Mouse (Mus musculus) gastrocnemius, adult 2 months (tissue): Measurements from ENCODE around the gene Nek6. TPM values are rescaled to one million over a fixed set of nuclear protein-coding genes. Genes with fewer than 3 reads are reported as not detected.
A peak's percentile ranks its signal among the peaks of the same experiment; 100 is the strongest.

Source experiments
- DNase-seq: peaks from one replicate; pipeline ENCODE4 v3.0.0; 2022
- H3K27ac ChIP-seq: fragments of 200-600 bp; 2 replicates; pipeline ENCODE4 v1.8.1; 2022; ENCODE audit warnings: mild to moderate bottlenecking
- H3K4me3 ChIP-seq: fragments of 200-600 bp; 2 replicates; pipeline ENCODE4 v1.8.1; 2022; ENCODE audit warnings: mild to moderate bottlenecking, moderate library complexity
- CTCF ChIP-seq: fragments of 200-600 bp; IDR thresholded peaks from 2 replicates; pipeline ENCODE4 v1.8.1; 2022; ENCODE audit warnings: antibody characterized with exemption, mild to moderate bottlenecking, moderate library complexity
- intact Hi-C: fragments of 180-260 bp; cut with DNase I; formaldehyde crosslinking; loops from one replicate; pipeline ENCODE4 v1.15.1; 2025
- total RNA-seq, 2 experiments: library from RNA; stranded (reverse); gene quantifications; 2 replicates each; pipeline ENCODE4 v1.2.3; 2021

Gene Nek6
- total RNA-seq, 2 experiments from 2014 or later, result 4.9 to 10.7 TPM

- Histone ChIP-seq H3K27ac (peak overlapping the region; percentile 51), H3K4me3 (no peak overlapping the region)
- intact Hi-C loops, result no loop called here
- TF ChIP-seq CTCF, result no peak
- DNase-seq, result no peak
Measured at GRCm38 (mm10) chr2:38484556-38484955, 26.9 kb upstream of the Nek6 start.

GRCm38 (mm10) chr2:38485409-38485808, 26.0 kb upstream of the Nek6 start:
- intact Hi-C loops, result no loop called here
- TF ChIP-seq CTCF, result no peak
- Histone ChIP-seq H3K4me3 (no peak overlapping the region), H3K27ac (peak overlapping the region; percentile 53)
- no peak for DNase-seq

- Histone ChIP-seq H3K4me3 (no peak overlapping the region), H3K27ac (peak overlapping the region; percentile 54)
- peak; percentile 80 for DNase-seq
- intact Hi-C loops, result no loop called here
- TF ChIP-seq CTCF, result no peak
Measured at GRCm38 (mm10) chr2:38485957-38486931, 25.2 kb upstream of the Nek6 start.

- no peak for TF ChIP-seq CTCF
- Histone ChIP-seq H3K4me3 (no peak overlapping the region), H3K27ac (no peak overlapping the region)
- no peak for DNase-seq
- intact Hi-C loops, result no loop called here
Measured at GRCm38 (mm10) chr2:38497594-38497993, 13.8 kb upstream of the Nek6 start.

- intact Hi-C loops, result no loop called here
- DNase-seq, result no peak
- H3K4me3 ChIP-seq, result no peak overlapping the region
- TF ChIP-seq CTCF, result no peak
- H3K27ac ChIP-seq, result no peak overlapping the region
Measured at GRCm38 (mm10) chr2:38501606-38502005, 9.8 kb upstream of the Nek6 start.

- intact Hi-C loops, result no loop called here
- no peak for DNase-seq
Measured at GRCm38 (mm10) chr2:38502123-38502522, 9.3 kb upstream of the Nek6 start.

GRCm38 (mm10) chr2:38502747-38503146, 8.7 kb upstream of the Nek6 start:
- Histone ChIP-seq H3K4me3 (no peak overlapping the region), H3K27ac (no peak overlapping the region)
- DNase-seq, result no peak
- intact Hi-C loops, result no loop called here
- no peak for TF ChIP-seq CTCF

More at GRCm38 (mm10) chr2:38502123-38502522, 9.3 kb upstream of the Nek6 start:
- Histone ChIP-seq H3K4me3 (no peak overlapping the region), H3K27ac (no peak overlapping the region)
- no peak for TF ChIP-seq CTCF

- TF ChIP-seq CTCF, result no peak
- Histone ChIP-seq H3K27ac (no peak overlapping the region), H3K4me3 (no peak overlapping the region)
- peak; percentile 51 for DNase-seq
- intact Hi-C loops, result no loop called here
Measured at GRCm38 (mm10) chr2:38504311-38504710, 7.1 kb upstream of the Nek6 start.

- no peak for DNase-seq
- Histone ChIP-seq H3K27ac (no peak overlapping the region), H3K4me3 (no peak overlapping the region)
- intact Hi-C loops, result no loop called here
- no peak for TF ChIP-seq CTCF
Measured at GRCm38 (mm10) chr2:38507181-38507580, 4.3 kb upstream of the Nek6 start.

GRCm38 (mm10) chr2:38509004-38509719, 2.3 kb upstream of the Nek6 start:
- TF ChIP-seq CTCF, result no peak
- Histone ChIP-seq H3K4me3 (no peak overlapping the region), H3K27ac (no peak overlapping the region)
- intact Hi-C loops, result no loop called here
- DNase-seq, result no peak

- TF ChIP-seq CTCF, result no peak
- intact Hi-C loops, result loop anchor here (5.0 kb wide), 1 partner anchor 78 kb away; no protein-coding TSS in a partner anchor
- no peak for DNase-seq
- Histone ChIP-seq H3K4me3 (no peak overlapping the region), H3K27ac (no peak overlapping the region)
Measured at GRCm38 (mm10) chr2:38510120-38510519, 1.3 kb upstream of the Nek6 start.

- peak overlapping the region; percentile 90 for H3K27ac ChIP-seq
- intact Hi-C loops, result loop anchor here (5.0 kb wide), 1 partner anchor 80 kb away; no protein-coding TSS in a partner anchor
- peak; percentile 80 for DNase-seq
- TF ChIP-seq CTCF, result no peak
- H3K4me3 ChIP-seq, result peak overlapping the region; percentile 88
Measured at GRCm38 (mm10) chr2:38512308-38513182, 1.1 kb downstream of the Nek6 start.
